Mouse (Mus musculus) forebrain, postnatal 0 days (tissue): ENCODE data around the gene Opa3. TPM values are rescaled to one million over a fixed set of nuclear protein-coding genes. Genes with fewer than 3 reads are reported as not detected.
A peak's percentile ranks its signal among the peaks of the same experiment; 100 is the strongest.

Experiments
- ATAC-seq: fragments of 200-750 bp; cut with Nextera tagmentation; 2 replicates; pipeline ENCODE4 v1.8.0; 2017; ENCODE audit warnings: mild to moderate bottlenecking, moderate library complexity
- DNase-seq: peaks from one replicate; pipeline ENCODE4 v3.0.0-alpha.2; 2015
- H3K27ac ChIP-seq: fragments of 300-500 bp; sonication (generic); 2 replicates; pipeline ENCODE4 v1.5.1; 2014; ENCODE audit warnings: low read depth, mild to moderate bottlenecking, antibody characterized with exemption, low read length, moderate library complexity, mixed read lengths
- H3K27me3 ChIP-seq: fragments of 300-500 bp; sonication (generic); 2 replicates; pipeline ENCODE4 v1.6.1; 2014; ENCODE audit warnings: mild to moderate bottlenecking, low read length, mixed read lengths; ENCODE audit not compliant: insufficient read depth
- H3K36me3 ChIP-seq: fragments of 300-500 bp; sonication (generic); 2 replicates; pipeline ENCODE4 v1.6.1; 2014; ENCODE audit warnings: mild to moderate bottlenecking, moderate library complexity; ENCODE audit not compliant: insufficient read depth
- H3K4me1 ChIP-seq: fragments of 300-500 bp; sonication (generic); 2 replicates; pipeline ENCODE4 v1.6.1; 2014; ENCODE audit warnings: antibody characterized with exemption; ENCODE audit not compliant: insufficient read depth
- H3K4me2 ChIP-seq: fragments of 300-500 bp; sonication (generic); 2 replicates; pipeline ENCODE4 v1.6.1; 2014; ENCODE audit warnings: low read depth, mild to moderate bottlenecking, moderate library complexity
- H3K4me3 ChIP-seq: fragments of 300-500 bp; sonication (generic); 2 replicates; pipeline ENCODE4 v1.5.1; 2014; ENCODE audit warnings: low read depth, low read length, mixed read lengths
- H3K9ac ChIP-seq: fragments of 300-500 bp; sonication (generic); 2 replicates; pipeline ENCODE4 v1.6.1; 2014; ENCODE audit warnings: mild to moderate bottlenecking
- H3K9me3 ChIP-seq: fragments of 300-500 bp; sonication (generic); 2 replicates; pipeline ENCODE4 v1.6.1; 2016; ENCODE audit warnings: low read length
- CTCF ChIP-seq: sonication (generic); IDR thresholded peaks from 2 replicates; pipeline ENCODE4 v1.5.1; 2016; ENCODE audit warnings: antibody characterized with exemption, control low read depth, low read depth
- WGBS: fragments of 180-500 bp; shearing (Covaris S2); extraction: QIAGEN DNeasy Blood & Tissue Kit; methylation state at CpG from one replicate; pipeline ENCODE4 v1.1.7; 2014; 5-methylcytosine and 5-hydroxymethylcytosine counted together
- polyA plus RNA-seq: library from polyadenylated mRNA; unstranded; fragments of >200 nt; fragmentation: Nextera tagmentation; extraction: Ambion mirVana; gene quantifications from 2 replicates; pipeline ENCODE4 v1.2.1, GENCODE M21; 2015
- total RNA-seq: library from RNA; depleted of rRNA; stranded (reverse); fragments of >200 nt; gene quantifications from 2 replicates; pipeline ENCODE4 v1.2.3, GENCODE M21; 2014

Gene Opa3
- total and polyA plus RNA-seq, 2 experiments from 2014 or later, result 32.2 to 35.8 TPM

- no peaks in the 10 kb centered on the region for H3K36me3 ChIP-seq
- H3K27me3 ChIP-seq, result no peaks in the 10 kb centered on the region
- peak; percentile 75 for DNase-seq
- peaks cover 12% of the 10 kb centered on the region for H3K4me1 ChIP-seq
- H3K9ac ChIP-seq, result peak overlapping the region; percentile 76
- 22% methylated on average over 20 of the region's 20 CpGs for WGBS
- peak overlapping the region; percentile 60 for H3K4me2 ChIP-seq
- no peaks in the 10 kb centered on the region for H3K9me3 ChIP-seq
- peak; percentile 1; the same call in 1 of the 2 replicates for ATAC-seq
- TF ChIP-seq CTCF, result no peak
- peak overlapping the region; percentile 99 for H3K27ac ChIP-seq
- peak overlapping the region; percentile 68 for H3K4me3 ChIP-seq
Measured at GRCm38 (mm10) chr7:19226817-19227797, 1.0 kb upstream of the Opa3 start.

- Histone ChIP-seq H3K27me3 (no peaks in the 10 kb centered on the region), H3K36me3 (no peaks in the 10 kb centered on the region), H3K9ac (peak overlapping the region; percentile 61), H3K9me3 (no peaks in the 10 kb centered on the region), H3K4me2 (peak overlapping the region; percentile 89), H3K4me3 (peak overlapping the region; percentile 68), H3K4me1 (peaks cover 12% of the 10 kb centered on the region), H3K27ac (peak overlapping the region; percentile 57)
- under 1% methylated on average over 14 of the region's 14 CpGs for WGBS
- TF ChIP-seq CTCF, result no peak
- no peak for DNase-seq
- ATAC-seq, result no peak
Measured at GRCm38 (mm10) chr7:19228793-19229148, 637 bp downstream of the Opa3 start.

- no peak overlapping the region for H3K27ac ChIP-seq
- no peak for DNase-seq
Measured at GRCm38 (mm10) chr7:19229404-19229803, 1.3 kb downstream of the Opa3 start.

GRCm38 (mm10) chr7:19230041-19230580, 2.0 kb downstream of the Opa3 start:
- no peak for TF ChIP-seq CTCF
- DNase-seq, result no peak
- Histone ChIP-seq H3K4me2 (no peak overlapping the region), H3K9ac (no peak overlapping the region; the same call in 1 of the 2 replicates), H3K27me3 (no peaks in the 10 kb centered on the region), H3K4me3 (no peak overlapping the region), H3K36me3 (no peaks in the 10 kb centered on the region), H3K4me1 (peaks cover 12% of the 10 kb centered on the region), H3K27ac (no peak overlapping the region), H3K9me3 (no peaks in the 10 kb centered on the region)
- ATAC-seq, result no peak
- 100% methylated on average over 2 of the region's 2 CpGs for WGBS

More at GRCm38 (mm10) chr7:19229404-19229803, 1.3 kb downstream of the Opa3 start:
- no peak for ATAC-seq
- Histone ChIP-seq H3K9me3 (no peaks in the 10 kb centered on the region), H3K27me3 (no peaks in the 10 kb centered on the region), H3K4me1 (peaks cover 12% of the 10 kb centered on the region), H3K4me3 (peak overlapping the region; percentile 68), H3K36me3 (no peaks in the 10 kb centered on the region), H3K9ac (peak overlapping the region; percentile 61), H3K4me2 (peak overlapping the region; percentile 89)
- no peak for TF ChIP-seq CTCF
- 40% methylated on average over 5 of the region's 5 CpGs for WGBS

- H3K4me1 ChIP-seq, result peaks cover 12% of the 10 kb centered on the region
- no peaks in the 10 kb centered on the region for H3K27me3 ChIP-seq
- 95% methylated on average over 5 of the region's 5 CpGs for WGBS
- ATAC-seq, result no peak
- DNase-seq, result no peak
- TF ChIP-seq CTCF, result no peak
- no peak overlapping the region for H3K27ac ChIP-seq
- no peak overlapping the region for H3K4me2 ChIP-seq
- no peaks in the 10 kb centered on the region for H3K36me3 ChIP-seq
- H3K9me3 ChIP-seq, result no peaks in the 10 kb centered on the region
- no peak overlapping the region for H3K9ac ChIP-seq
- no peak overlapping the region for H3K4me3 ChIP-seq
Measured at GRCm38 (mm10) chr7:19230899-19231298, 2.8 kb downstream of the Opa3 start.

- Histone ChIP-seq H3K27me3 (no peaks in the 10 kb centered on the region), H3K36me3 (no peaks in the 10 kb centered on the region), H3K4me2 (no peak overlapping the region), H3K27ac (no peak overlapping the region), H3K9me3 (no peaks in the 10 kb centered on the region), H3K4me1 (peaks cover 10% of the 10 kb centered on the region), H3K4me3 (no peak overlapping the region), H3K9ac (no peak overlapping the region)
- DNase-seq (no peak), ATAC-seq (no peak)
- no peak for TF ChIP-seq CTCF
- 97% methylated on average over 3 of the region's 3 CpGs for WGBS
Measured at GRCm38 (mm10) chr7:19231849-19232248, 3.7 kb downstream of the Opa3 start.

- no peak for ATAC-seq
- 84% methylated on average over 5 of the region's 5 CpGs for WGBS
- Histone ChIP-seq H3K4me3 (no peak overlapping the region), H3K4me1 (peaks cover 2% of the 10 kb centered on the region; the same call in 1 of the 2 replicates), H3K9me3 (no peaks in the 10 kb centered on the region), H3K4me2 (no peak overlapping the region), H3K27me3 (no peaks in the 10 kb centered on the region), H3K27ac (no peak overlapping the region), H3K9ac (no peak overlapping the region), H3K36me3 (no peaks in the 10 kb centered on the region)
- TF ChIP-seq CTCF, result no peak
- no peak for DNase-seq
Measured at GRCm38 (mm10) chr7:19234652-19235051, 6.5 kb downstream of the Opa3 start.
